Comparison of ENCODE assay signal across 8 mouse cellular contexts in the genomic region with DNA sequence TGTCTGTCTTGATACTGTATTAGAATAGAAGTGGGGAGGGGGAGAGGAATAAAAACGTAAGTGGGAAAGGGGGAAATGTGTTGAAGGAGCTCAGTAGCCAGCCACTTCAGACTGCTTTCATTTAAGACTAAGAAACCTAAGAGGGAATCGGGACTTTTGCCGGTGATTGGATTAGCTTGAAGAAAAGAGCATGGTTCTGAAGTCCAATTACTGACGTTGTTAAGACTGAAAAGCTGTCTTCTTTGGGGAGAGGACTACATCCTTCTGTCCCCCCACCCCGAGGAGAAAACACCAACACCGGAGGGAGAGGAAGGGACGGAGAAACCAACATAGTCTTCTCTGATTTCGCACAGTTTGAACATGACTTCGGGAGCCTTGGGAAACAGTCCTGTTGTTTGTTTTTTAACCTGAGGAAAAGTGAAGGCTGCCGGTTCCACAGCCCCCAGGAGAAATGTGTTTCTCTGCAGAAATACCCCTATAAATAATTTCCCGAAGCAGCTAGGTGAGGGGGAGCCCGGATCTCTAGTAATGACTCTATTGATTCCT. TPM values are rescaled to one million over a fixed set of nuclear protein-coding genes. Genes with fewer than 3 reads are reported as not detected.
DNase-seq lines count a peak whose midpoint lies in the region; ATAC-seq and TF ChIP-seq lines count a peak whose summit lies in the region.

No protein-coding gene starts in this region.

- TF ChIP-seq POLR2A in spleen, adult 2 months (IDR thresholded peaks at IDR 0.05; ENCODE audit: low read depth, low read length): no peak

- peaks cover 29% of the 10 kb centered on the region; the same call in 1 of the 2 replicates for H3K4me1 ChIP-seq in spleen, adult 2 months (ENCODE audit: control insufficient read depth, insufficient read depth, insufficient read length)
- H3K4me1 ChIP-seq in hindbrain, embryonic 11.5 days (replicated peaks; ENCODE audit: control insufficient read depth, insufficient read depth, low read length): peaks cover 24% of the 10 kb centered on the region
- peaks cover 37% of the 10 kb centered on the region for H3K4me1 ChIP-seq in midbrain, embryonic 11.5 days (ENCODE audit: control insufficient read depth, insufficient read depth, low read length)

- intact Hi-C loops in left cerebral cortex, postnatal 4 days (cut with DNase I): loop anchor here (5.0 kb wide), 1 partner anchor 360 kb away; no protein-coding TSS in a partner anchor

- DNase-seq in adrenal gland, postnatal 10 days: peak; percentile 26
- DNase-seq in adrenal gland, postnatal 4 days (ENCODE audit: low spot score in 2 of 2): no peak
- DNase-seq in spleen, adult 2 months (ENCODE audit: low read depth in 1 of 2, low spot score in 2 of 2): no peak
- no peak for DNase-seq in spleen, adult 12 weeks (ENCODE audit: low spot score)
- no peak for DNase-seq in hindbrain, embryonic 11.5 days (ENCODE audit: low spot score)
- peak; percentile 93 for DNase-seq in midbrain, embryonic 11.5 days (ENCODE audit: low spot score, missing footprints)
- no peak for DNase-seq in gastrocnemius, postnatal 25 days
- no peak for DNase-seq in left cerebral cortex, postnatal 4 days

- H3K9me3 ChIP-seq in hindbrain, embryonic 11.5 days (ENCODE audit: control insufficient read depth, low read length): no peaks in the 10 kb centered on the region
- no peaks in the 10 kb centered on the region for H3K9me3 ChIP-seq in midbrain, embryonic 11.5 days (ENCODE audit: control insufficient read depth, low read length)

- H3K27me3 ChIP-seq in spleen, adult 2 months (ENCODE audit: control insufficient read depth, insufficient read depth, low read length): no peaks in the 10 kb centered on the region
- H3K27me3 ChIP-seq in hindbrain, embryonic 11.5 days (ENCODE audit: control insufficient read depth, insufficient read depth, low read length): no peaks in the 10 kb centered on the region
- H3K27me3 ChIP-seq in midbrain, embryonic 11.5 days (ENCODE audit: control insufficient read depth, insufficient read depth, low read length): no peaks in the 10 kb centered on the region

- H3K36me3 ChIP-seq in spleen, adult 2 months (ENCODE audit: control insufficient read depth, insufficient read depth, low read length): no peaks in the 10 kb centered on the region
- H3K36me3 ChIP-seq in hindbrain, embryonic 11.5 days (ENCODE audit: control insufficient read depth, insufficient read depth, low read length): no peaks in the 10 kb centered on the region
- H3K36me3 ChIP-seq in midbrain, embryonic 11.5 days (ENCODE audit: control insufficient read depth, insufficient read depth, low read length): no peaks in the 10 kb centered on the region

- peak; percentile 8; the same call in 1 of the 2 replicates for ATAC-seq in hindbrain, embryonic 11.5 days (ENCODE audit: low FRiP score)
- no peak for ATAC-seq in midbrain, embryonic 11.5 days (ENCODE audit: low FRiP score)

- under 1% methylated on average over 12 of the region's 12 CpGs for WGBS in spleen, adult 2 months
- under 1% methylated on average over 12 of the region's 12 CpGs for WGBS in hindbrain, embryonic 11.5 days
- WGBS in midbrain, embryonic 11.5 days: under 1% methylated on average over 12 of the region's 12 CpGs

- TF ChIP-seq CTCF in spleen, adult 2 months (IDR thresholded peaks at IDR 0.05; ENCODE audit: extremely low read depth, insufficient read depth, insufficient read length, insufficient replicate concordance): no peak

- peak overlapping the region; percentile 73 for H3K9ac ChIP-seq in hindbrain, embryonic 11.5 days (ENCODE audit: low read depth, low read length)
- H3K9ac ChIP-seq in midbrain, embryonic 11.5 days (ENCODE audit: low read length): peak overlapping the region; percentile 79

- peak overlapping the region; percentile 64; the same call in 1 of the 2 replicates for H3K27ac ChIP-seq in spleen, adult 2 months (ENCODE audit: insufficient read depth, low read length)
- H3K27ac ChIP-seq in hindbrain, embryonic 11.5 days (ENCODE audit: low read depth, low read length): peak overlapping the region; percentile 44; the same call in 1 of the 2 replicates
- peak overlapping the region; percentile 71 for H3K27ac ChIP-seq in midbrain, embryonic 11.5 days (ENCODE audit: low read depth, low read length)

- peak overlapping the region; percentile 97 for H3K4me2 ChIP-seq in hindbrain, embryonic 11.5 days (replicated peaks; ENCODE audit: low read depth, low read length)
- peak overlapping the region; percentile 97 for H3K4me2 ChIP-seq in midbrain, embryonic 11.5 days

- peak overlapping the region; percentile 91 for H3K4me3 ChIP-seq in spleen, adult 2 months (ENCODE audit: extremely low read depth, insufficient read depth, insufficient read length)
- H3K4me3 ChIP-seq in hindbrain, embryonic 11.5 days (ENCODE audit: low read depth, low read length): peak overlapping the region; percentile 62
- H3K4me3 ChIP-seq in midbrain, embryonic 11.5 days (ENCODE audit: low read depth, low read length): peak overlapping the region; percentile 57

RNA-seq across cellular contexts. Expression of a gene that starts 0.6 kb away (rescaled TPM):
- 1 to 10 TPM; 7.4 to 9.4 TPM for total RNA-seq in adrenal gland, postnatal 10 days (2021)
- total RNA-seq in adrenal gland, postnatal 4 days (2021): 10 to 100 TPM; 11.5 to 14.1 TPM
- polyA plus RNA-seq in spleen, adult 2 months (2012; rRNA removed): 9.4 and 10.9 TPM in 2 replicates
- 10.4 and 11.4 TPM in 2 replicates for polyA plus RNA-seq in hindbrain, embryonic 11.5 days (2014; fragmentation: Nextera tagmentation; extraction: Ambion mirVana)
- 10.3 and 10.7 TPM in 2 replicates for polyA plus RNA-seq in midbrain, embryonic 11.5 days (2014; fragmentation: Nextera tagmentation; extraction: Ambion mirVana)
- total RNA-seq in gastrocnemius, postnatal 25 days (2021): 1 to 10 TPM; 2.1 to 3.2 TPM
- 10 to 100 TPM; 11.5 TPM for total RNA-seq in left cerebral cortex, postnatal 4 days (2021)

RNA-seq across cellular contexts. Expression of a gene that starts 50.4 kb away (rescaled TPM):
- total RNA-seq in adrenal gland, postnatal 10 days (2021): 10 to 100 TPM; 12.8 to 18.6 TPM
- 10 to 100 TPM; 21.9 to 22.4 TPM for total RNA-seq in adrenal gland, postnatal 4 days (2021)
- polyA plus RNA-seq in spleen, adult 2 months (2012; rRNA removed): 6.5 and 8.3 TPM in 2 replicates
- polyA plus RNA-seq in hindbrain, embryonic 11.5 days (2014; fragmentation: Nextera tagmentation; extraction: Ambion mirVana): 12.1 and 17.9 TPM in 2 replicates
- polyA plus RNA-seq in midbrain, embryonic 11.5 days (2014; fragmentation: Nextera tagmentation; extraction: Ambion mirVana): 12.8 and 16.0 TPM in 2 replicates
- 1 to 10 TPM; 2.8 to 4.3 TPM for total RNA-seq in gastrocnemius, postnatal 25 days (2021)
- 10 to 100 TPM; 23.6 to 27.0 TPM for total RNA-seq in left cerebral cortex, postnatal 4 days (2021)

RNA-seq across cellular contexts. Expression of a gene that starts 51.6 kb away (rescaled TPM):
- total RNA-seq in adrenal gland, postnatal 10 days (2021): 10 to 100 TPM in 1 of 2 experiments, 1 to 10 TPM in 1; 6.8 to 10.2 TPM
- 10 to 100 TPM; 10.8 to 11.1 TPM for total RNA-seq in adrenal gland, postnatal 4 days (2021)
- 0.22 and 0.30 TPM in 2 replicates for polyA plus RNA-seq in spleen, adult 2 months (2012; rRNA removed)
- 10.2 and 11.5 TPM in 2 replicates for polyA plus RNA-seq in hindbrain, embryonic 11.5 days (2014; fragmentation: Nextera tagmentation; extraction: Ambion mirVana)
- 9.5 and 9.7 TPM in 2 replicates for polyA plus RNA-seq in midbrain, embryonic 11.5 days (2014; fragmentation: Nextera tagmentation; extraction: Ambion mirVana)
- 1 to 10 TPM; 2.6 to 2.7 TPM for total RNA-seq in gastrocnemius, postnatal 25 days (2021)
- total RNA-seq in left cerebral cortex, postnatal 4 days (2021): 10 to 100 TPM in 1 of 2 experiments, 1 to 10 TPM in 1; 9.8 to 13.6 TPM

Comparison
In these comparisons a context has a peak if more than half of its experiments do, and no peak if none do; other contexts are left out.
1. DNase-seq: peak in adrenal gland, postnatal 10 days (single experiment) and midbrain, embryonic 11.5 days (single experiment); none in adrenal gland, postnatal 4 days (0 of 2), spleen, adult 2 months (0 of 2), spleen, adult 12 weeks (single experiment), hindbrain, embryonic 11.5 days (single experiment), gastrocnemius, postnatal 25 days (single experiment) and left cerebral cortex, postnatal 4 days (single experiment).
2. Peak in every context shown above with its lines, with median percentiles within 50 percentile points of each other: H3K27ac ChIP-seq and H3K4me3 ChIP-seq.